Mouse (Mus musculus) forebrain, embryonic 11.5 days (tissue): Measurements from ENCODE around the gene Atp1a4. TPM values are rescaled to one million over a fixed set of nuclear protein-coding genes. Genes with fewer than 3 reads are reported as not detected.

Source experiments
- polyA plus RNA-seq: library from polyadenylated mRNA; unstranded; fragments of >200 nt; fragmentation: Nextera tagmentation; extraction: Ambion mirVana; gene quantifications from 2 replicates; pipeline ENCODE4 v1.2.1, GENCODE M21; 2014

Atp1a4 gene
- polyA plus RNA-seq, 1 experiment from 2014 or later, result not detected

Other genes starting within 250 kb of the Atp1a4 start
- gene Vangl2, start 230.0 kb downstream of the Atp1a4 start, polyA plus RNA-seq, result 47.0 and 49.3 TPM in 2 replicates
- 6.0 and 7.6 TPM in 2 replicates for gene Nhlh1, start 200.8 kb downstream of the Atp1a4 start, polyA plus RNA-seq
- 182 and 187 TPM in 2 replicates for gene Copa, start 175.9 kb downstream of the Atp1a4 start, polyA plus RNA-seq
- gene Ncstn, start 175.6 kb downstream of the Atp1a4 start, polyA plus RNA-seq, result 107 and 117 TPM in 2 replicates
- 146 and 150 TPM in 2 replicates for gene Pex19, start 131.7 kb downstream of the Atp1a4 start, polyA plus RNA-seq
- gene Dcaf8, start 110.3 kb downstream of the Atp1a4 start, polyA plus RNA-seq, result 116 and 118 TPM in 2 replicates
- 371 and 409 TPM in 2 replicates for gene Pea15a, start 51.6 kb downstream of the Atp1a4 start, polyA plus RNA-seq
- gene Casq1, start 38.5 kb downstream of the Atp1a4 start, polyA plus RNA-seq, result 1.1 and 2.0 TPM in 2 replicates
- 104 and 122 TPM in 2 replicates for gene Igsf8, start 3.2 kb upstream of the Atp1a4 start, polyA plus RNA-seq
- 1.5 and 2.1 TPM in 2 replicates for gene Atp1a2, start 39.6 kb upstream of the Atp1a4 start, polyA plus RNA-seq
- gene Kcnj9, start 70.9 kb upstream of the Atp1a4 start, polyA plus RNA-seq, result 0.68 and 0.89 TPM in 2 replicates
- gene Kcnj10, start 82.8 kb upstream of the Atp1a4 start, polyA plus RNA-seq, result 0.69 and 0.73 TPM in 2 replicates
- gene Pigm, start 118.1 kb upstream of the Atp1a4 start, polyA plus RNA-seq, result 13.7 and 14.8 TPM in 2 replicates
- gene Slamf9, start 216.9 kb upstream of the Atp1a4 start, polyA plus RNA-seq, result 0.27 and 0.28 TPM in 2 replicates
- 83.2 and 94.4 TPM in 2 replicates for gene Igsf9, start 223.4 kb upstream of the Atp1a4 start, polyA plus RNA-seq
- 38.5 and 38.6 TPM in 2 replicates for gene Tagln2, start 241.6 kb upstream of the Atp1a4 start, polyA plus RNA-seq